Mouse (Mus musculus) lung, postnatal 0 days (tissue): ENCODE measurements around the gene Spata17.

Source experiments
- CTCF ChIP-seq: IDR thresholded peaks from 2 replicates; pipeline ENCODE4 v1.5.1; 2016; ENCODE audit warnings: antibody characterized with exemption, mild to moderate bottlenecking
- EP300 ChIP-seq: IDR thresholded peaks from 2 replicates; pipeline ENCODE4 v1.6.1; 2016; ENCODE audit warnings: antibody characterized with exemption, mild to moderate bottlenecking, control low read depth

GRCm38 (mm10) chr1:187059874-187060273, 155.4 kb downstream of the Spata17 start:
- TF ChIP-seq CTCF (no peak), EP300 (peak; percentile 46; the same call in 1 of the 2 replicates)
